In the genomic region with DNA sequence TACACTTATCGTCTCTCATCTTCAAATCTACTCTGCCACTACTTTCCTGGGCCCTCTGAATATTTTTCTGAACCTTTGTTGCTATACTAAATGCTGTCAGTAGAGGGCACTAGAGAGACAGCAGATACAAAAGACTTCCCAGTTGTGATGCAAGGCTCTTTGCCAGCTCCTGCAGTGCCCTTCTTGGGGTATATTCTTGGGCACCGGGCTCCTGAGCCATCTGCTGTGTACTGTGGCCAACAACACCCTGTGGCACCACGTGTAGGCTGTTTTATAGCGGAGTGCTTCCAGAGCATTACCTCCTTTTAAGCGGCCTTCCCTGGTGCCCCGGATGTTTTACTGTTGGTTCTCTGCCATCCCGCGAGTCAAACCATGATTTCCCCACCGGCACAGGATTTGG, we compare ENCODE assay signal across 9 mouse cellular contexts. TPM values are rescaled to one million over a fixed set of nuclear protein-coding genes. Genes with fewer than 3 reads are reported as not detected.
DNase-seq lines count a peak whose midpoint lies in the region; ATAC-seq and TF ChIP-seq lines count a peak whose summit lies in the region.
"Had no signal": no experiment of that assay in that cellular context is flagged by ENCODE, and none has a peak within 500 bp of the region (broad histone marks: within the 10 kb centered on the region; RNA-seq: fewer than 3 reads in every experiment).

No protein-coding gene starts in this region.

- no peak overlapping the region for H3K27ac ChIP-seq in hindbrain, embryonic 14.5 days
- H3K27ac ChIP-seq: heart, embryonic 15.5 days had no signal

- no peak overlapping the region for H3K4me2 ChIP-seq in hindbrain, embryonic 14.5 days (replicated peaks)
- H3K4me2 ChIP-seq: heart, embryonic 15.5 days had no signal

- intact Hi-C loops in left cerebral cortex, postnatal 10 days (cut with DNase I), result loop anchor here (2.0 to 10.0 kb wide), 5 partner anchors 82 to 936 kb away; partner anchors contain the start of gene Plppr1

- peak; percentile 53 for DNase-seq in gastrocnemius, adult 18-20 months (ENCODE audit: low spot score)
- no peak for DNase-seq in gastrocnemius, postnatal 25 days
- DNase-seq in cerebellum, adult 9-10 months, result peak; percentile 88
- peak; percentile 81 for DNase-seq in hindbrain, embryonic 14.5 days (ENCODE audit: low spot score)
- DNase-seq in left cerebral cortex, postnatal 10 days (ENCODE audit: extremely low spot score in 1 of 2, low spot score in 2 of 2), result peak; percentile 79 to 83
- peak; percentile 83 for DNase-seq in retina, postnatal 1 day
- DNase-seq in spleen, postnatal 4 days (ENCODE audit: low spot score in 2 of 2), result no peak

- no peaks in the 10 kb centered on the region for H3K79me2 ChIP-seq in C2C12 (ENCODE audit: control insufficient read depth, insufficient read depth)

- no peak overlapping the region for H3K4me3 ChIP-seq in C2C12 (ENCODE audit: insufficient read depth, poor library complexity, severe bottlenecking)
- H3K4me3 ChIP-seq in hindbrain, embryonic 14.5 days (replicated peaks; ENCODE audit: low read length), result no peak overlapping the region
- H3K4me3 ChIP-seq: heart, embryonic 15.5 days had no signal

- H3K36me3 ChIP-seq in C2C12 (ENCODE audit: control insufficient read depth, insufficient read depth), result no peaks in the 10 kb centered on the region
- no peaks in the 10 kb centered on the region for H3K36me3 ChIP-seq in hindbrain, embryonic 14.5 days (replicated peaks; ENCODE audit: control insufficient read depth, insufficient read depth)
- H3K36me3 ChIP-seq: heart, embryonic 15.5 days had no signal

- H3K79me3 ChIP-seq in C2C12 (ENCODE audit: low read depth), result no peaks in the 10 kb centered on the region

- H3K27me3 ChIP-seq in C2C12 (ENCODE audit: control insufficient read depth, insufficient read depth, insufficient read length), result no peaks in the 10 kb centered on the region
- H3K27me3 ChIP-seq in hindbrain, embryonic 14.5 days (ENCODE audit: control insufficient read depth, insufficient read depth, low read length), result no peaks in the 10 kb centered on the region
- H3K27me3 ChIP-seq: heart, embryonic 15.5 days had no signal

- H3K4me1 ChIP-seq in hindbrain, embryonic 14.5 days (replicated peaks; ENCODE audit: control insufficient read depth, insufficient read depth, low read length), result peaks cover 14% of the 10 kb centered on the region
- H3K4me1 ChIP-seq: heart, embryonic 15.5 days had no signal

- H3K9me3 ChIP-seq in hindbrain, embryonic 14.5 days (ENCODE audit: control insufficient read depth, low read length), result no peaks in the 10 kb centered on the region
- H3K9me3 ChIP-seq: heart, embryonic 15.5 days had no signal

- no peak overlapping the region for H3ac ChIP-seq in C2C12 (ENCODE audit: control insufficient read depth, insufficient read length, low read depth)

- WGBS in hindbrain, embryonic 14.5 days, result 80% methylated on average over 9 of the region's 9 CpGs

- no peak overlapping the region for H3K9ac ChIP-seq in hindbrain, embryonic 14.5 days
- H3K9ac ChIP-seq: heart, embryonic 15.5 days had no signal

- no peak for TF ChIP-seq CTCF in C2C12 (IDR thresholded peaks at IDR 0.05; ENCODE audit: control insufficient read depth, insufficient read depth, insufficient read length)

- peak; percentile 51; the same call in 1 of the 2 replicates for ATAC-seq in hindbrain, embryonic 14.5 days (ENCODE audit: low FRiP score)

TF ChIP-seq in C2C12, 6 proteins besides CTCF, POLR2A, EP300 and RAD21:
- TF ChIP-seq MYOD1 (IDR thresholded peaks at IDR 0.05; ENCODE audit: control insufficient read depth, insufficient read length, low read depth) (no peak), MAX (IDR thresholded peaks at IDR 0.05) (no peak), CEBPB (IDR thresholded peaks at IDR 0.05; ENCODE audit: low read depth) (peak; percentile 28), MYOG (IDR thresholded peaks at IDR 0.05; ENCODE audit: control insufficient read depth, extremely low read depth, insufficient read length) (no peak), USF1 (IDR thresholded peaks at IDR 0.05; ENCODE audit: low read depth) (no peak)
TF ChIP-seq in C2C12: peak in this region for 1.

RNA-seq across cellular contexts. Expression of gene Cavin4, which starts 27.3 kb away (rescaled TPM):
- total RNA-seq in gastrocnemius, adult 18-20 months (2021), result 100 to 1,000 TPM; 118 to 136 TPM
- total RNA-seq in gastrocnemius, postnatal 25 days (2021), result 100 to 1,000 TPM; 106 to 147 TPM
- polyA plus RNA-seq in C2C12 (2012; fragmentation: generic; extraction: Trizol), result 23.2 TPM
- 1.2 and 1.7 TPM in 2 replicates for polyA plus RNA-seq in hindbrain, embryonic 14.5 days (2014; fragmentation: Nextera tagmentation; extraction: Ambion mirVana)
- 1 to 10 TPM; 2.5 to 2.7 TPM for total RNA-seq in left cerebral cortex, postnatal 10 days (2021)

Comparison
In these comparisons a context has a peak if more than half of its experiments do, and no peak if none do; other contexts are left out.
1. DNase-seq: peak in gastrocnemius, adult 18-20 months (single experiment), cerebellum, adult 9-10 months (single experiment), hindbrain, embryonic 14.5 days (single experiment), left cerebral cortex, postnatal 10 days (2 of 2) and retina, postnatal 1 day (single experiment); none in gastrocnemius, postnatal 25 days (single experiment) and spleen, postnatal 4 days (0 of 2).
2. RNA of gene Cavin4, which starts 27.3 kb away (total RNA-seq): 106 to 147 TPM in gastrocnemius, postnatal 25 days and 118 to 136 TPM in gastrocnemius, adult 18-20 months; 2.5 to 2.7 TPM in left cerebral cortex, postnatal 10 days; every median in the first group is over 10 times any median in the second.